Mouse (Mus musculus) embryonic facial prominence, embryonic 10.5 days (tissue): ENCODE results near the gene Ptprg. TPM values are rescaled to one million over a fixed set of nuclear protein-coding genes. Genes with fewer than 3 reads are reported as not detected.

Source experiments
- DNase-seq: peaks from one replicate; pipeline ENCODE4 v3.0.0-alpha.2; 2017; ENCODE audit warnings: low spot score
- H3K27ac ChIP-seq: fragments of 300-500 bp; sonication (generic); replicated peaks from 2 replicates; pipeline ENCODE4 v1.5.1; 2016; ENCODE audit warnings: mild to moderate bottlenecking
- H3K27me3 ChIP-seq: fragments of 300-500 bp; sonication (generic); replicated peaks from 2 replicates; pipeline ENCODE4 v1.6.1; 2016; ENCODE audit warnings: low read depth, mild to moderate bottlenecking; ENCODE audit not compliant: poor library complexity, severe bottlenecking
- H3K36me3 ChIP-seq: fragments of 300-500 bp; sonication (generic); replicated peaks from 2 replicates; pipeline ENCODE4 v1.6.1; 2016; ENCODE audit warnings: mild to moderate bottlenecking, moderate library complexity
- H3K4me1 ChIP-seq: fragments of 300-500 bp; sonication (generic); 2 replicates; pipeline ENCODE4 v1.6.1; 2016
- H3K4me3 ChIP-seq: fragments of 300-500 bp; sonication (generic); 2 replicates; pipeline ENCODE4 v1.5.1; 2016; ENCODE audit warnings: mild to moderate bottlenecking, moderate library complexity
- H3K9me3 ChIP-seq: fragments of 300-500 bp; sonication (generic); 2 replicates; pipeline ENCODE4 v1.6.1; 2016; ENCODE audit warnings: mild to moderate bottlenecking
- WGBS: fragments of 180-500 bp; shearing (Covaris S2); methylation state at CpG from one replicate; pipeline ENCODE4 v1.1.7; 2016; 5-methylcytosine and 5-hydroxymethylcytosine counted together
- polyA plus RNA-seq: library from polyadenylated mRNA; unstranded; fragments of >200 nt; fragmentation: Nextera tagmentation; extraction: Ambion mirVana; gene quantifications from 2 replicates; pipeline ENCODE4 v1.2.1, GENCODE M21; 2016

The Ptprg gene
- polyA plus RNA-seq, 1 experiment from 2014 or later, result 40.7 TPM

DNA sequence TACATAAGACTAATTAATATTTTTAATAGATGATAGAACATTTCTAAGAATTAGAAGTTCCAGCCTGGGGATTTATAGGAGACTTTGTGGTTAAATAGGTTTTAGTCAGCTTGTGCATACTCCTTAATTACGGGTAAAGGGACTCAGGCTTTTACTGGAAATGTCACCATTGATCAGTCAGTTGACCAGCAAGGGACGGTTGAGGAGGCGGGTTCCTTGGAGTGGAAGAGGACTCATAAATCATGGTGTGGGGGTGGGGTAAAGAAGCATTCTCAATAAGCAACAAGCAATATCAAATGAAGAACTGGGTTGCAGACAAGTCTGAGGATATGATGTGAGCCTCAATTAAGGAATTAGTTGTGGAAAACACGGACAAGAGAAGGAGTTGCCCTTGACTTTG is 438.8 kb downstream of the Ptprg start:
- Histone ChIP-seq H3K4me3 (no peak overlapping the region), H3K4me1 (no peaks in the 10 kb centered on the region), H3K27ac (no peak overlapping the region), H3K9me3 (no peaks in the 10 kb centered on the region), H3K27me3 (no peaks in the 10 kb centered on the region), H3K36me3 (no peaks in the 10 kb centered on the region)
- DNase-seq, result no peak
- WGBS, result 84% methylated on average over 4 of the region's 4 CpGs

GRCm38 (mm10) chr14:11992534-11992933 is 439.2 kb downstream of the Ptprg start:
- no peaks in the 10 kb centered on the region for H3K4me1 ChIP-seq
- H3K9me3 ChIP-seq, result no peaks in the 10 kb centered on the region
- no peaks in the 10 kb centered on the region for H3K36me3 ChIP-seq
- 91% methylated on average over 6 of the region's 6 CpGs for WGBS
- H3K27ac ChIP-seq, result no peak overlapping the region
- DNase-seq, result no peak
- H3K27me3 ChIP-seq, result no peaks in the 10 kb centered on the region
- H3K4me3 ChIP-seq, result no peak overlapping the region

- Histone ChIP-seq H3K9me3 (no peaks in the 10 kb centered on the region), H3K4me3 (no peak overlapping the region), H3K27me3 (no peaks in the 10 kb centered on the region), H3K27ac (no peak overlapping the region), H3K4me1 (no peaks in the 10 kb centered on the region), H3K36me3 (no peaks in the 10 kb centered on the region)
- no peak for DNase-seq
- WGBS, result 92% methylated on average over 6 of the region's 6 CpGs
Measured at GRCm38 (mm10) chr14:11997555-11997954, 444.2 kb downstream of the Ptprg start.

- DNase-seq, result no peak
- Histone ChIP-seq H3K9me3 (no peaks in the 10 kb centered on the region), H3K4me1 (no peaks in the 10 kb centered on the region), H3K4me3 (no peak overlapping the region), H3K27ac (no peak overlapping the region), H3K36me3 (no peaks in the 10 kb centered on the region), H3K27me3 (no peaks in the 10 kb centered on the region)
- WGBS, result 87% methylated on average over 4 of the region's 4 CpGs
Measured at GRCm38 (mm10) chr14:11998464-11998863, 445.1 kb downstream of the Ptprg start.

DNA sequence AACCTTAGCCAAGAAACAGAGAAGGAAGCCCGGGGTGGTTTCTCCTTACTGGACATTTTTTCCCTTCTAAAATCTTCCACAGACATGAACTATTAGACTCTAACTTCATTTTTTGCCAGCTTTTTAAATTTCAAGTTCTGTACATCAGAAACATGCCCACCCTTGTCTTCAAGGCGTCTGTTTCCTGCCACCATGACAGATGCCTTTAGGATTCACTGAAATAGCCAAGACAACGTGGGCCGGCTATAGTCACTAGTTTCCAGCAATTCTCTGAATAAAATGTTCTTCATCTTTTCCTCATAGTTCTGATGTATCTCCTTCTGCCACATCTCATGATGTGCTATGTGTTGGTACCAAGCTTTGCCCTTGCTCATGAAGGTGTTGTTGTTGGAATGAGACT is 450.7 kb downstream of the Ptprg start:
- Histone ChIP-seq H3K27me3 (no peaks in the 10 kb centered on the region), H3K27ac (no peak overlapping the region), H3K36me3 (no peaks in the 10 kb centered on the region), H3K9me3 (no peaks in the 10 kb centered on the region), H3K4me3 (no peak overlapping the region), H3K4me1 (no peaks in the 10 kb centered on the region)
- WGBS, result 86% methylated on average over 4 of the region's 4 CpGs
- DNase-seq, result no peak

DNA sequence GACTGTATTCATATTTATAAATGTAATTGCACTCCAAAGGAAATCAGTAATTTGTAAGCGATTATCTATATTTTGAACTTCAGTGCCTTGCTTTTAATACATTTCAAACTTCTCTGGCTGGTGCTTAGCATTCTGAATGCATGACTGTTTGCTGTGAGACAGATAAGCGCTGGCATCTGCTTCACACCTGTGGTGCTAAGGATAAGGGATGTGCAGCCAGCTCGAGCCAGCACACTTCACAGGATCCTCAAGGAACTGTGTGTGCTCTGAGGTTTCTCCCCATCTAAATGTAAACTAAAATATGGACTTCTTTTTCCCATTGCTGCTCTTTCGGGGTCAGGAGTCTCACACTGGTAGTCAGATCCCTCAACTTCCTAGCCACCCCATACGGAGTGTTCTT is 458.4 kb downstream of the Ptprg start:
- H3K4me1 ChIP-seq, result no peaks in the 10 kb centered on the region
- no peak for DNase-seq
- H3K27ac ChIP-seq, result no peak overlapping the region
- no peaks in the 10 kb centered on the region for H3K27me3 ChIP-seq
- WGBS, result 84% methylated on average over 5 of the region's 5 CpGs
- no peaks in the 10 kb centered on the region for H3K9me3 ChIP-seq
- no peak overlapping the region for H3K4me3 ChIP-seq
- H3K36me3 ChIP-seq, result no peaks in the 10 kb centered on the region

- H3K27ac ChIP-seq, result no peak overlapping the region
- peaks cover 5% of the 10 kb centered on the region; the same call in 1 of the 2 replicates for H3K9me3 ChIP-seq
- no peaks in the 10 kb centered on the region for H3K27me3 ChIP-seq
- DNase-seq, result no peak
- H3K4me1 ChIP-seq, result 0 out of 2 replicates have a peak, but pooled peaks cover 5% of the 10 kb centered on the region
- no peak overlapping the region for H3K4me3 ChIP-seq
- 91% methylated on average over 16 of the region's 16 CpGs for WGBS
- H3K36me3 ChIP-seq, result no peaks in the 10 kb centered on the region
Measured at GRCm38 (mm10) chr14:12025812-12026728, 472.7 kb downstream of the Ptprg start.

GRCm38 (mm10) chr14:12027247-12027646 is 473.9 kb downstream of the Ptprg start:
- H3K27me3 ChIP-seq, result no peaks in the 10 kb centered on the region
- no peak overlapping the region for H3K4me3 ChIP-seq
- 0 out of 2 replicates have a peak, but pooled peaks cover 5% of the 10 kb centered on the region for H3K4me1 ChIP-seq
- H3K36me3 ChIP-seq, result no peaks in the 10 kb centered on the region
- H3K27ac ChIP-seq, result no peak overlapping the region
- no peak for DNase-seq
- H3K9me3 ChIP-seq, result peaks cover 8% of the 10 kb centered on the region; the same call in 1 of the 2 replicates
- 82% methylated on average over 8 of the region's 8 CpGs for WGBS

DNA sequence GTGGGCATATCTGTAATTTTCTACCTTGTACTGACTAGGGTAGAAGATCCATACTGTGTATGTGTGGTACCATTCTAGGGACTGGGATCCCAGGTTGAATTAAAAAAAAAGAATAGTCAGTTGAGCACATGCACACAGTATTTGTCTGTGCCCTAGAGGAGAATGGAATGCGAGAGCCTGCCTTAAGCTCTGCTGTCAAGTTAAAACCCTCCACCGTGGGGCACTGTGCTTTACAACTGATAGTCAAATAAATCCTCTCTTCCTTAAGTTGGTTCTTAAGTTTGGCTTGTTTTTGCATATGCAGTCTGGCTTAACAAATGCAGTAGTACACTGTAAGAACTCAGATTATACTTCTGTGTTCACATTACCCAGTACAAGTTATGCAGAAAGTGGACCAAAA is 476.6 kb downstream of the Ptprg start:
- Histone ChIP-seq H3K36me3 (no peaks in the 10 kb centered on the region), H3K4me3 (no peak overlapping the region), H3K27me3 (no peaks in the 10 kb centered on the region), H3K4me1 (0 out of 2 replicates have a peak, but pooled peaks cover 5% of the 10 kb centered on the region), H3K9me3 (peaks cover 8% of the 10 kb centered on the region; the same call in 1 of the 2 replicates), H3K27ac (no peak overlapping the region)
- WGBS, result 75% methylated on average over 2 of the region's 2 CpGs
- no peak for DNase-seq

GRCm38 (mm10) chr14:12036530-12037283 is 483.4 kb downstream of the Ptprg start:
- Histone ChIP-seq H3K27ac (no peak overlapping the region), H3K4me3 (no peak overlapping the region), H3K36me3 (no peaks in the 10 kb centered on the region), H3K4me1 (no peaks in the 10 kb centered on the region), H3K27me3 (no peaks in the 10 kb centered on the region), H3K9me3 (peaks cover under 1% of the 10 kb centered on the region; the same call in 1 of the 2 replicates)
- WGBS, result 85% methylated on average over 11 of the region's 11 CpGs
- DNase-seq, result no peak

DNA sequence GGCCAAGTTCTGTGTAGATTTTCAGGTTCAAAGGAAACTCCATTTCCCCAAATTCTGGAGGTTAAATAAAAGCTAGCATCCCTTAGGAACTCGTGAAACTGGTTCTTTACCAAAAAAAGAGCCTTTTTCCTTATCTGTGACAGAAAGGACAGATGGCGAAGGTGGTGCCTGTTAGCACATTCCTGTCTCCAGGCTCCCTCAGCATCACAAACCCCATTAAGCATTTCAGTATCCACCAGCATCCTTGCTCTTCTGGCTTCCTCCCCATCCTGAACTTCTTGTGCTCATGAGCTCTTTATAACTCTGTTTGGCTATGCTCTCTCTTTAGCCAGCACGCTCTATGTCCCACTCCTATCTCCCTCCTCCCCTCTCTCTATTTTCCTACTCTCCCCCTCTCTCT is 486.4 kb downstream of the Ptprg start:
- no peak for DNase-seq
- 88% methylated on average over 3 of the region's 3 CpGs for WGBS
- no peaks in the 10 kb centered on the region for H3K36me3 ChIP-seq

DNA sequence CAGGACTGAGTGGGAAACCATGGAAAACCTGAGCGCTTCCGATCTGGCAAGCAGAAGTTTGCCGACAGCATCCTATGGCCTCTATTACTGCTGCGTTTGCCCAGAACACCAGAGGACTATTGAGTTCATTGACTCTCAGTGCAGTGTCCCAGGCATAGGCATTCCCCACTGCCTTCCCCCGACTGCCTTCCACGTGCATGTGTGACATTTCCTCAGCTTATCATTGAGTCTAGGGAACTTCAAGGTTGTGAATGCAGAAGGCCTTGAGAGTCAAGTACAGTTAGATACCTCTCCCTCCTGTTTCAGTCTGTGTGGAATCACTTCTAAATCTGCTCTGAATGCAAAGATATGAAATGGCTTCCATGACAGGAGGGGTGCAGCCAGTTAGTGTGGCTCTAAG is 488.2 kb downstream of the Ptprg start:
- no peaks in the 10 kb centered on the region for H3K9me3 ChIP-seq
- no peak for DNase-seq
- no peak overlapping the region for H3K27ac ChIP-seq
- H3K27me3 ChIP-seq, result no peaks in the 10 kb centered on the region
- no peak overlapping the region for H3K4me3 ChIP-seq
- no peaks in the 10 kb centered on the region for H3K4me1 ChIP-seq
- no peaks in the 10 kb centered on the region for H3K36me3 ChIP-seq
- WGBS, result 90% methylated on average over 6 of the region's 6 CpGs

More for the DNA sequence above, 486.4 kb downstream of the Ptprg start:
- Histone ChIP-seq H3K4me3 (no peak overlapping the region), H3K27ac (no peak overlapping the region), H3K4me1 (no peaks in the 10 kb centered on the region), H3K9me3 (no peaks in the 10 kb centered on the region), H3K27me3 (no peaks in the 10 kb centered on the region)
